Mouse (Mus musculus): Measurements from ENCODE around the gene Crtc3. TPM values are rescaled to one million over a fixed set of nuclear protein-coding genes. Genes with fewer than 3 reads are reported as not detected.

Gene Crtc3
- polyA plus RNA-seq, 1 experiment from 2014 or later: 14.3 TPM

- Histone ChIP-seq H3K36me3 (no peaks in the 10 kb centered on the region), H3K27ac (peak overlapping the region; percentile 53), H3K27me3 (no peaks in the 10 kb centered on the region), H3K9ac (0 out of 2 replicates have a peak overlapping the region, but pooled peaks have one; percentile 25), H3K4me3 (no peak overlapping the region), H3K9me3 (no peaks in the 10 kb centered on the region), H3K4me2 (no peak overlapping the region), H3K4me1 (replicated peaks) (peaks cover 50% of the 10 kb centered on the region)
- 0 out of 2 replicates have a peak, but pooled peaks have one; percentile 22 for ATAC-seq (ENCODE audit: low FRiP score)
- 45% methylated on average over 5 of the region's 5 CpGs for WGBS
Observed at GRCm38 (mm10) chr7:80652289-80652688, 36.4 kb downstream of the Crtc3 start.

- Histone ChIP-seq H3K36me3 (no peaks in the 10 kb centered on the region), H3K27me3 (no peaks in the 10 kb centered on the region), H3K4me3 (no peak overlapping the region), H3K9ac (no peak overlapping the region), H3K27ac (peak overlapping the region; percentile 19; the same call in 1 of the 2 replicates), H3K9me3 (no peaks in the 10 kb centered on the region), H3K4me2 (no peak overlapping the region), H3K4me1 (replicated peaks) (peaks cover 28% of the 10 kb centered on the region)
- WGBS: 79% methylated on average over 7 of the region's 7 CpGs
- ATAC-seq (ENCODE audit: low FRiP score): no peak
Observed at GRCm38 (mm10) chr7:80647437-80647871, 41.2 kb downstream of the Crtc3 start.

GRCm38 (mm10) chr7:80646093-80647025 is 42.3 kb downstream of the Crtc3 start:
- Histone ChIP-seq H3K4me3 (no peak overlapping the region), H3K27ac (no peak overlapping the region), H3K9ac (no peak overlapping the region), H3K9me3 (no peaks in the 10 kb centered on the region), H3K27me3 (no peaks in the 10 kb centered on the region), H3K4me2 (no peak overlapping the region), H3K4me1 (replicated peaks) (peaks cover 34% of the 10 kb centered on the region), H3K36me3 (no peaks in the 10 kb centered on the region)
- WGBS: 75% methylated on average over 10 of the region's 10 CpGs
- no peak for ATAC-seq (ENCODE audit: low FRiP score)

- H3K27ac ChIP-seq: peak overlapping the region; percentile 52; the same call in 1 of the 2 replicates
- ATAC-seq (ENCODE audit: low FRiP score): no peak
Observed at GRCm38 (mm10) chr7:80642976-80643666, 45.6 kb downstream of the Crtc3 start.

GRCm38 (mm10) chr7:80642552-80642951 is 46.1 kb downstream of the Crtc3 start:
- Histone ChIP-seq H3K9me3 (no peaks in the 10 kb centered on the region), H3K4me3 (no peak overlapping the region), H3K27ac (no peak overlapping the region), H3K9ac (no peak overlapping the region), H3K36me3 (no peaks in the 10 kb centered on the region), H3K4me1 (replicated peaks) (peaks cover 49% of the 10 kb centered on the region), H3K27me3 (no peaks in the 10 kb centered on the region), H3K4me2 (no peak overlapping the region)
- WGBS: 81% methylated on average over 5 of the region's 5 CpGs
- no peak for ATAC-seq (ENCODE audit: low FRiP score)

More at GRCm38 (mm10) chr7:80642976-80643666, 45.6 kb downstream of the Crtc3 start:
- H3K4me1 ChIP-seq (replicated peaks): peaks cover 50% of the 10 kb centered on the region
- no peaks in the 10 kb centered on the region for H3K36me3 ChIP-seq
- H3K4me3 ChIP-seq: no peak overlapping the region
- no peak overlapping the region for H3K4me2 ChIP-seq
- H3K9ac ChIP-seq: no peak overlapping the region
- no peaks in the 10 kb centered on the region for H3K27me3 ChIP-seq
- WGBS: 72% methylated on average over 8 of the region's 8 CpGs
- H3K9me3 ChIP-seq: no peaks in the 10 kb centered on the region

- WGBS: 82% methylated on average over 7 of the region's 7 CpGs
- no peak overlapping the region for H3K4me3 ChIP-seq
- ATAC-seq (ENCODE audit: low FRiP score): no peak
- H3K9ac ChIP-seq: no peak overlapping the region
- no peaks in the 10 kb centered on the region for H3K27me3 ChIP-seq
- H3K4me2 ChIP-seq: no peak overlapping the region
- H3K9me3 ChIP-seq: no peaks in the 10 kb centered on the region
- H3K27ac ChIP-seq: no peak overlapping the region
- no peaks in the 10 kb centered on the region for H3K36me3 ChIP-seq
- H3K4me1 ChIP-seq (replicated peaks): peaks cover 50% of the 10 kb centered on the region
Observed at GRCm38 (mm10) chr7:80641899-80642298, 46.8 kb downstream of the Crtc3 start.

- Histone ChIP-seq H3K4me3 (no peak overlapping the region), H3K27me3 (no peaks in the 10 kb centered on the region), H3K9ac (no peak overlapping the region), H3K9me3 (no peaks in the 10 kb centered on the region), H3K4me1 (replicated peaks) (peaks cover 54% of the 10 kb centered on the region), H3K36me3 (no peaks in the 10 kb centered on the region), H3K27ac (0 out of 2 replicates have a peak overlapping the region, but pooled peaks have one; percentile 13), H3K4me2 (no peak overlapping the region)
- ATAC-seq (ENCODE audit: low FRiP score): peak; percentile 52; the same call in 1 of the 2 replicates
- WGBS: 22% methylated on average over 4 of the region's 4 CpGs
Observed at GRCm38 (mm10) chr7:80641497-80641896, 47.2 kb downstream of the Crtc3 start.

- no peak for ATAC-seq (ENCODE audit: low FRiP score)
- Histone ChIP-seq H3K4me3 (no peak overlapping the region), H3K27ac (no peak overlapping the region), H3K36me3 (no peaks in the 10 kb centered on the region), H3K4me2 (no peak overlapping the region), H3K4me1 (replicated peaks) (peaks cover 64% of the 10 kb centered on the region), H3K9ac (no peak overlapping the region), H3K9me3 (no peaks in the 10 kb centered on the region), H3K27me3 (no peaks in the 10 kb centered on the region)
- 76% methylated on average over 3 of the region's 3 CpGs for WGBS
Observed at GRCm38 (mm10) chr7:80639981-80640380, 48.7 kb downstream of the Crtc3 start.

GRCm38 (mm10) chr7:80638460-80638859 is 50.2 kb downstream of the Crtc3 start:
- Histone ChIP-seq H3K4me2 (no peak overlapping the region), H3K27me3 (no peaks in the 10 kb centered on the region), H3K36me3 (no peaks in the 10 kb centered on the region), H3K9me3 (no peaks in the 10 kb centered on the region), H3K4me1 (replicated peaks) (peaks cover 66% of the 10 kb centered on the region), H3K27ac (no peak overlapping the region), H3K9ac (no peak overlapping the region), H3K4me3 (no peak overlapping the region)
- 85% methylated on average over 10 of the region's 10 CpGs for WGBS
- ATAC-seq (ENCODE audit: low FRiP score): no peak

- peaks cover 59% of the 10 kb centered on the region for H3K4me1 ChIP-seq (replicated peaks)
- H3K9ac ChIP-seq: no peak overlapping the region
- no peaks in the 10 kb centered on the region for H3K9me3 ChIP-seq
- peak overlapping the region; percentile 35; the same call in 1 of the 2 replicates for H3K27ac ChIP-seq
- WGBS: 69% methylated on average over 9 of the region's 9 CpGs
- no peak for ATAC-seq (ENCODE audit: low FRiP score)
- no peak overlapping the region for H3K4me2 ChIP-seq
- no peaks in the 10 kb centered on the region for H3K36me3 ChIP-seq
- no peak overlapping the region for H3K4me3 ChIP-seq
- no peaks in the 10 kb centered on the region for H3K27me3 ChIP-seq
Observed at GRCm38 (mm10) chr7:80636953-80637800, 51.5 kb downstream of the Crtc3 start.

- peak overlapping the region; percentile 19; the same call in 1 of the 2 replicates for H3K27ac ChIP-seq
- no peak for ATAC-seq (ENCODE audit: low FRiP score)
- 70% methylated on average over 17 of the region's 17 CpGs for WGBS
Observed at GRCm38 (mm10) chr7:80636288-80636952, 52.3 kb downstream of the Crtc3 start.

More at GRCm38 (mm10) chr7:80636288-80636952, 52.3 kb downstream of the Crtc3 start:
- Histone ChIP-seq H3K27me3 (no peaks in the 10 kb centered on the region), H3K4me3 (no peak overlapping the region), H3K9me3 (no peaks in the 10 kb centered on the region), H3K9ac (no peak overlapping the region), H3K4me1 (replicated peaks) (peaks cover 59% of the 10 kb centered on the region), H3K4me2 (no peak overlapping the region), H3K36me3 (no peaks in the 10 kb centered on the region)

Measured in hindbrain, embryonic 13.5 days (tissue).